Mouse (Mus musculus) intestine, embryonic 15.5 days (tissue): ENCODE results near the gene Akna. TPM values are rescaled to one million over a fixed set of nuclear protein-coding genes. Genes with fewer than 3 reads are reported as not detected.
A peak's percentile ranks its signal among the peaks of the same experiment; 100 is the strongest.

Source experiments
- ATAC-seq: fragments of 200-750 bp; cut with Nextera tagmentation; 2 replicates; pipeline ENCODE4 v1.8.0; 2017; ENCODE audit warnings: moderate TSS enrichment, moderate library complexity
- H3K27ac ChIP-seq: fragments of 300-500 bp; sonication (generic); 2 replicates; pipeline ENCODE4 v1.5.1; 2015; ENCODE audit warnings: mild to moderate bottlenecking, inconsistent platforms
- H3K27me3 ChIP-seq: fragments of 300-500 bp; sonication (generic); replicated peaks from 2 replicates; pipeline ENCODE4 v1.6.1; 2015; ENCODE audit warnings: inconsistent platforms
- H3K36me3 ChIP-seq: fragments of 300-500 bp; sonication (generic); 2 replicates; pipeline ENCODE4 v1.6.1; 2015; ENCODE audit warnings: inconsistent platforms
- H3K4me1 ChIP-seq: fragments of 300-500 bp; sonication (generic); replicated peaks from 2 replicates; pipeline ENCODE4 v1.6.1; 2015; ENCODE audit warnings: inconsistent platforms
- H3K4me2 ChIP-seq: fragments of 300-500 bp; sonication (generic); replicated peaks from 2 replicates; pipeline ENCODE4 v1.6.1; 2015; ENCODE audit warnings: mild to moderate bottlenecking, inconsistent platforms
- H3K4me3 ChIP-seq: fragments of 300-500 bp; sonication (generic); replicated peaks from 2 replicates; pipeline ENCODE4 v1.5.1; 2015; ENCODE audit warnings: inconsistent platforms
- H3K9ac ChIP-seq: fragments of 300-500 bp; sonication (generic); 2 replicates; pipeline ENCODE4 v1.6.1; 2015; ENCODE audit warnings: inconsistent platforms
- H3K9me3 ChIP-seq: fragments of 300-500 bp; sonication (generic); 2 replicates; pipeline ENCODE4 v1.6.1; 2016; ENCODE audit warnings: inconsistent platforms
- WGBS: fragments of 180-500 bp; shearing (Covaris S2); methylation state at CpG from one replicate; pipeline ENCODE4 v1.1.7; 2015; 5-methylcytosine and 5-hydroxymethylcytosine counted together
- polyA plus RNA-seq: library from polyadenylated mRNA; unstranded; fragments of >200 nt; fragmentation: Nextera tagmentation; extraction: Ambion mirVana; gene quantifications from 2 replicates; pipeline ENCODE4 v1.2.1, GENCODE M21; 2015

Gene Akna
- polyA plus RNA-seq, 1 experiment from 2014 or later, result 5.6 TPM

DNA sequence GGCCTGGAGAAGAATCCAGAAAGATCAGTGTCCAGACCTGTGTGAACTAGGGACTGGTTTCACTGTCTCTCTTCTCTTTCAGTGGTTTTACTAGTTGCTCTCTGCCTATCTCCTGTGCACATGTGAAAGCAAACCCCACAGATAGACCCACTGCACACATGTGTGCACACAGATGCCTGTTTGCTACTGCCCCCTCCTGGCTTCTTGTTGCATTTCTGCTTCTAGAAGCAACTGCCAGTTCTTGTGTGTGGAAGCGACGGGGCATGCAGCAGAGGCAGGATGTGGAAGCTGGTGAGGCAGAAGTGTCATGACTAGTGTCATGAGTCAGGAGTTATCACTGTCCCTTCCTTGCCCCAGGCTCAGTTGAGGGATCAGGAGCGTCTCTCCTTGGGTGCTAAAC, 31.3 kb downstream of the Akna start:
- WGBS, result 62% methylated on average over 3 of the region's 3 CpGs
- H3K36me3 ChIP-seq, result peaks cover 32% of the 10 kb centered on the region
- no peak overlapping the region for H3K27ac ChIP-seq
- H3K4me1 ChIP-seq, result no peaks in the 10 kb centered on the region
- H3K4me3 ChIP-seq, result no peak overlapping the region
- no peak overlapping the region for H3K9ac ChIP-seq
- ATAC-seq, result no peak
- no peak overlapping the region for H3K4me2 ChIP-seq
- no peaks in the 10 kb centered on the region for H3K27me3 ChIP-seq
- H3K9me3 ChIP-seq, result no peaks in the 10 kb centered on the region

DNA sequence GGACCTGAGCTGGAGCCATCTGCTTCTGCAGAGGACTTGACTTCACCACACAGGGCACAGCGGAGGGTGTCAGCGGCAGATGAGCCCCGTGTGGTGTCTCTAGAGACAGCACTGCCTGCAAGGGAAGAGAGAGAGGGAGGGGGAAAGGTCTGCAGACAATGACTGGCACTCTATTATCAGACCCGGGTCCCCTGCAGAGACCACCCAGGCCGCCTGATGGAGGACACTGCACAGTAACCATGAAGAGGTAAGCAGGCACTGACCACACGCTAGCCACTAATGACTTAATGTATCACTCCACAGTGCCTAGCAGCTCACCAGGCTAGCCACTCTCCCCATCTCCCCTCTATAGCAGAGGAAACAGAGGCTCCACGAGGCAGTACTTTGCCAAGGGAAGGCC, 32.3 kb downstream of the Akna start:
- Histone ChIP-seq H3K4me2 (no peak overlapping the region), H3K9ac (no peak overlapping the region), H3K4me3 (no peak overlapping the region), H3K36me3 (peaks cover 25% of the 10 kb centered on the region), H3K4me1 (no peaks in the 10 kb centered on the region), H3K27ac (no peak overlapping the region), H3K27me3 (no peaks in the 10 kb centered on the region), H3K9me3 (no peaks in the 10 kb centered on the region)
- 56% methylated on average over 7 of the region's 7 CpGs for WGBS
- ATAC-seq, result no peak

DNA sequence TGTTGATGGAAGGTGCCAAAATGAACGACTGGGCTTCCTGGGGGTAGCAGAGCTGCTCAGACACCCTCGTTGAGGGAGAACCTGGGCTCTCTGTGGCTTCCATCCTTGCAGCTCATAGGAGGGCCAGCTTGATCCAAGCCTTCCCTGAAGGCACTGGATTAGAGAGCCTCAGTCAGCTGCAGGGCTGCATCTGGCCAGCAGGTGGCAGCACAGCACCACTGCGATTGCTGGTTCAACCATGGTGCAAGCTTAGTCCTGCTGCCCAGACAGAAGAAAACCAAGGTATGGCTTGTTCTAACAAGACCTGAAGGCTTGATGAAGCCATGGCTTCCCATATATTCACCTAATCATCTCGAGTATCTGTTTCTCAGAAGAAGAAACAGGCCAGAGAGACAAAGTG, 34.6 kb downstream of the Akna start:
- ATAC-seq, result peak; percentile 72
- Histone ChIP-seq H3K4me3 (no peak overlapping the region), H3K36me3 (peaks cover 19% of the 10 kb centered on the region), H3K27ac (no peak overlapping the region), H3K27me3 (no peaks in the 10 kb centered on the region), H3K9ac (no peak overlapping the region), H3K4me2 (no peak overlapping the region), H3K4me1 (no peaks in the 10 kb centered on the region), H3K9me3 (no peaks in the 10 kb centered on the region)
- WGBS, result 21% methylated on average over 4 of the region's 4 CpGs

DNA sequence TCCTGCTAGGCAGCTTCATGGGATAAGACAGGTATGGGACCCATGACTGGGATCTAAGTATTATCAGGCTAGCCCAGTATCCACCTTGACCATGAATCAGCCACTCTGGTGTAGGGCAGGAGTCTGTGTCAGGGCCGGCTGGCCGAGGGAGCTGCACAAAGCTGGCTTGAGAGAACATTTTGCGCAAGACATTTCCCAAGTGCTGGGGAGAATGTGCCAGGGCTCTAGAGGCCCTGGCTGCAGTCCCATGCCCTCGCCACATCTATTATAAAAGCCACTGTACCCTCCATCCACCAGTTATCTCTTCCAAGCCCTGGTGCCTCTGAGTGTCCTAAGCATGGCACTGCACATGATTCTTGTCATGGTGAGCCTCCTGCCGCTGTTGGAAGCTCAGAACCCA, 41.0 kb downstream of the Akna start, which contains the start of gene Orm2:
Orm2 (plus strand) TSS at position 300 of the 400 bp plus-strand sequence.
- 91% methylated on average over 5 of the region's 5 CpGs for WGBS
- H3K36me3 ChIP-seq, result no peaks in the 10 kb centered on the region
- no peaks in the 10 kb centered on the region for H3K4me1 ChIP-seq
- H3K4me2 ChIP-seq, result no peak within 1 kb of the TSS
- no peaks in the 10 kb centered on the region for H3K27me3 ChIP-seq
- no peak within 1 kb of the TSS for H3K4me3 ChIP-seq
- H3K9ac ChIP-seq, result no peak within 1 kb of the TSS
- H3K27ac ChIP-seq, result no peak within 1 kb of the TSS
- no peak for ATAC-seq
- H3K9me3 ChIP-seq, result no peaks in the 10 kb centered on the region

DNA sequence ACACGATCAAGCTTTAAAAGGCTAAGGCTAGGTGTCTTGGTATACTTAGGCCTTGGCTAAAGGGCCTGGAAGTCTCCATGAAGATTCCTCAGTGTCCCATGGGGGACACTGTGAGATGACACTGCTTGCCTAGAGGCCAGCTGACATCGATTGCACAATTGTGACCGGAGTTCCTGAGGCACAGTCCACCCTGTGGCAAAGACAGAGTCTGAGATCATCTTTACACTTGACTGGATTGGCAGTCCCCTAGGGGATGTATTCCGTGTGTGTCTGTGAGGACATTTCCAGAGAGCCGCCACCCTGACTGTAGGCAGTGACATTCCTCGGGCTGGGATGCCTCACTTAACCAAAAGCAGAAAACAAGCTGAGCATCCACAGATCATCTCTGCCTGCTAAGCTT, 43.3 kb downstream of the Akna start:
- WGBS, result 80% methylated on average over 6 of the region's 6 CpGs
- Histone ChIP-seq H3K9me3 (no peaks in the 10 kb centered on the region), H3K27ac (no peak overlapping the region), H3K4me2 (no peak overlapping the region), H3K4me3 (no peak overlapping the region), H3K36me3 (no peaks in the 10 kb centered on the region), H3K4me1 (no peaks in the 10 kb centered on the region), H3K9ac (no peak overlapping the region), H3K27me3 (no peaks in the 10 kb centered on the region)
- no peak for ATAC-seq

DNA sequence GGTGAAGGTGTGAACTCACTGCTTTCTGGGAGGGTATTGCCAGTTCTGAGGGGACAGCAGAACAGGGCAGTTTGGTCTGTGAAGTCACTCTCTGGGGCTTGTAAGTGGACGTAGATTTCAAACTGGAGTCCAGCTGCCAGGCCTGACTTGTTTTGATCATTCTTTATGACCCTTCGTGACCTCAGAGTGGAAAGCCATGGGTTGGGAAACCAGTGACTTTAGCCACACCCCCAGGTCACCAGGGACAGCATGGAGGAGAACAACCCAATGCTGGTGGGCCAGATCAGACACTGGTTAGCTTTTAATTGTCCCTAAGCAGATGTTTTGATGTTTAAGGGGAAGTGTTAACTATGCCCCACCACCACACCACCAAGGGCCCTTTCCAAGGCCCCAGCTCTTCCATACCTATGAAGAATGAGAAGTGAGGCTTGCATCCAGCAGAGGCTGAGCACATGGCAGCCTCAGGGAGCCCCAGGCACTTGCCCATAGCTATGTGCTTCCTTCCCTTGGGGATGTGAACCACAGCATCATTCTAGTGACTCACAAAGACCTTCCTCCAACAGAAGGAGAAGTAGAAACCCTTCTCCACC, 46.1 kb downstream of the Akna start:
- no peak overlapping the region for H3K27ac ChIP-seq
- ATAC-seq, result no peak
- 52% methylated on average over 2 of the region's 2 CpGs for WGBS

DNA sequence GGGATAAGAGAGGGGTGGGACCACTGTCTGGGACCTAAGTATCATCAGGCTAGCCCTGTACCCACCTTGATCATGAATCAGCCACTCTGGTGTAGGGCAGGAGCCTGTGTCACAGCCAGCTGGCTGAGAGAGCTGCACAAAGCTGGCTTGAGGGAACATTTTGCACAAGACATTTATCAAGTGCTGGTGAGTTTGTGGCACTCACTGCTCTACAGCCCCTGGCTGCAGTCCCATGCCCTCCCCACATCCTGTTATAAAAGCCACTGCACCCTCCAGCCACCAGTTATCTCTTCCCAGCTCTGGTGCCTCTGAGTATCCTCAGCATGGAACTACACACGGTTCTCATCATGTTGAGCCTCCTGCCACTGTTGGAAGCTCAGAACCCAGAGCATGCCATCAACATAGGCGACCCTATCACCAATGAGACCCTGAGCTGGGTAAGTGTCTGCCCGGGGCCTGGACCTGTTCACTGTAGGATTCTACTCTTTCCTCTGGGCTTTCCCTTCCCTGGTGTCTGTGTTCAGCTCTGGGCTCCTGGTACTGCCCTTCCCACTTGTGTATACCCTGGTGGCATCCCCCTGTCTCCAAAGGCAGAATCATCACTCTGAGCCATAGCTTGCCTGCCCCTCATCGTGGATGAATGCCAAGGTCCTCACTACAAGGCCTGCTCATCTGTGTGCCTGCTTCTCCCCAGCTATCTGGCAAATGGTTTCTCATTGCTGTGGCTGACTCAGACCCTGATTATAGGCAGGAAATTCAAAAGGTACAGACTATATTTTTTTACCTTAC, 47.1 kb downstream of the Akna start, which contains the start of gene Orm3:
Orm3 (plus strand) TSS at position 286 of the 789 bp plus-strand sequence.
- Histone ChIP-seq H3K27ac (no peak within 1 kb of the TSS), H3K4me2 (no peak within 1 kb of the TSS)
- 72% methylated on average over 4 of the region's 4 CpGs for WGBS

More for the DNA sequence above, 46.1 kb downstream of the Akna start:
- H3K9ac ChIP-seq, result no peak overlapping the region
- no peak overlapping the region for H3K4me3 ChIP-seq
- H3K4me2 ChIP-seq, result no peak overlapping the region
- H3K36me3 ChIP-seq, result no peaks in the 10 kb centered on the region
- H3K27me3 ChIP-seq, result no peaks in the 10 kb centered on the region
- no peaks in the 10 kb centered on the region for H3K9me3 ChIP-seq
- no peaks in the 10 kb centered on the region for H3K4me1 ChIP-seq

DNA sequence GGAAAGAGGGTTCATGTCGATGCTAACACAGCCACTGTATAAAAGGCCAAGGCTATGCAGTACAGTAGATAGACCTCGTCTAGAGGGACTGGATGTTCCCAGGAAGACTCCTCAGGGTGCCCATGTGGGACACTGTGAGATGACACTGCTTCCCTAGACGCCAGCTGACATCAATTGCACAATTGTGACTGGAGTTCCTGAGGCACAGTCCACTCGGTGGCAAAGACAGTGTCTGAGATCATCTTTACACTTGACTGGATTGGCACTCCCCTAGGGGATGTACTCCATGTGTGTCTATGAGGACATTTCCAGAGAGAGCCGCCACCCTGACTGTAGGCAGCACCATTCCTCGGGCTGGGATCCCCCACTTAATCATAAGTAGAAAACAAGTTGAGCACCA, 54.6 kb downstream of the Akna start:
- WGBS, result 77% methylated on average over 6 of the region's 6 CpGs
- ATAC-seq, result no peak
- no peaks in the 10 kb centered on the region for H3K27me3 ChIP-seq
- no peak overlapping the region for H3K4me3 ChIP-seq
- no peaks in the 10 kb centered on the region for H3K36me3 ChIP-seq
- H3K4me2 ChIP-seq, result no peak overlapping the region
- H3K27ac ChIP-seq, result no peak overlapping the region
- H3K4me1 ChIP-seq, result no peaks in the 10 kb centered on the region
- H3K9ac ChIP-seq, result no peak overlapping the region
- no peaks in the 10 kb centered on the region for H3K9me3 ChIP-seq

More for the DNA sequence above, 47.1 kb downstream of the Akna start, which contains the start of gene Orm3:
- Histone ChIP-seq H3K4me3 (no peak within 1 kb of the TSS), H3K9ac (no peak within 1 kb of the TSS), H3K4me1 (no peaks in the 10 kb centered on the region), H3K27me3 (no peaks in the 10 kb centered on the region), H3K9me3 (no peaks in the 10 kb centered on the region), H3K36me3 (no peaks in the 10 kb centered on the region)
- no peak for ATAC-seq

DNA sequence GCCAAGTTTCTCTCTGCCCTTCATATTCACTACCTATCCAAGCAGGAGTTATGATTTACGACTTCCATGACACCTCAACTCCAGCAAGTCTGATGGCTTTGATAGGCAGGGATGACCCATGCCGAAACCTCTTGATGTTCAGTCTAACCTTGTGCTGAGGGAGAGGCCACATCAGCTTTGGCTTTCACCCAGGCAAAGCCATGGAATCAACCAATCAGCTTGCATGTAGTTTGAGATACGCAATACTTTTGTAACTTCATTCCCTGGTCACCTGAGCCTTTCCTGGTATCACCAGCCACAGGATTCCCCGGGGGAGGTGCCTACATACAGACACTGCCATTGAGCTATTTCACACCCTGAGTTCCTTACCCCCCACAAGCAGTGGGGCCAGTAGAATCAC, 56.5 kb downstream of the Akna start:
- Histone ChIP-seq H3K36me3 (no peaks in the 10 kb centered on the region), H3K4me3 (no peak overlapping the region), H3K4me1 (no peaks in the 10 kb centered on the region), H3K4me2 (no peak overlapping the region), H3K9ac (no peak overlapping the region), H3K27me3 (no peaks in the 10 kb centered on the region), H3K9me3 (no peaks in the 10 kb centered on the region), H3K27ac (no peak overlapping the region)
- WGBS, result 90% methylated on average over 4 of the region's 4 CpGs
- no peak for ATAC-seq

DNA sequence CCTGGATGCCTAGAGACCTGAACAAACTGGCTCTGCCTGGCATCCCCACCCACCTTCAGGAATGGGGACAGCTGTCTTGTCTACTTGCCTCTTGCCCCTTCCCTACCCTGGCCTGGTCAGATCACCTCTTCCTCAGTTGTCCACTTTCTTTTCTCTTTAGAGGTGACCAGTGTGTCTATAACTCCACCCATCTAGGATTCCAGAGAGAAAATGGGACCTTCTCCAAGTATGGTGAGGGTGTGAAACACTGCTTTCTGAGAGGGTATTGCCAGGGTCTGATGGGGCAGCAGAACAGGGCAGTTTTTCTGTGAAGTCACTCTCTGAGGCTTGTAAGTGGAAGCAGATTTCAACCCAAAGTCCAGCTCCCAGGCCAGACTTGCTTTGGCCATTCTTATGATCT, 57.9 kb downstream of the Akna start:
- H3K27me3 ChIP-seq, result no peaks in the 10 kb centered on the region
- no peak overlapping the region for H3K9ac ChIP-seq
- no peaks in the 10 kb centered on the region for H3K9me3 ChIP-seq
- H3K36me3 ChIP-seq, result no peaks in the 10 kb centered on the region
- H3K27ac ChIP-seq, result no peak overlapping the region
- H3K4me3 ChIP-seq, result no peak overlapping the region
- ATAC-seq, result no peak
- no peaks in the 10 kb centered on the region for H3K4me1 ChIP-seq
- H3K4me2 ChIP-seq, result no peak overlapping the region

DNA sequence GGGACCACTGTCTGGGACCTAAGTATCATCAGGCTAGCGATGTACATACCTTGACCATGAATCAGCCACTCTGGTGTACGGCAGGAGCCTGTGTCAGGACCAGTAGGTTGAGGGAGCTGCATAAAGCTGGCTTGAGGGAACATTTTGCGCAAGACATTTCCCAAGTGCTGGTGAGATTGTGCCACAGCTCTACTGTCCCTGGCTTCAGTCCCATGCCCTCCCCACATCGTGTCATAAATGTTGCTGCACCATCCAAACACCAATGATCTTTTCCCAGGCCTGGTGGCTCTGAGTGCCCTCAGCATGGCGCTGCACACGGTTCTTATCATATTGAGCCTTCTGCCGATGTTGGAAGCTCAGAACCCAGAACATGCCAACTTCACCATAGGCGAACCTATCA, 58.9 kb downstream of the Akna start, which contains the start of gene Orm1:
Orm1 (plus strand) TSS at position 266 of the 400 bp plus-strand sequence.
- Histone ChIP-seq H3K27me3 (no peaks in the 10 kb centered on the region), H3K27ac (no peak within 1 kb of the TSS), H3K4me3 (no peak within 1 kb of the TSS), H3K9ac (no peak within 1 kb of the TSS), H3K36me3 (no peaks in the 10 kb centered on the region), H3K4me2 (no peak within 1 kb of the TSS), H3K4me1 (no peaks in the 10 kb centered on the region), H3K9me3 (no peaks in the 10 kb centered on the region)
- 83% methylated on average over 8 of the region's 8 CpGs for WGBS
- ATAC-seq, result no peak

DNA sequence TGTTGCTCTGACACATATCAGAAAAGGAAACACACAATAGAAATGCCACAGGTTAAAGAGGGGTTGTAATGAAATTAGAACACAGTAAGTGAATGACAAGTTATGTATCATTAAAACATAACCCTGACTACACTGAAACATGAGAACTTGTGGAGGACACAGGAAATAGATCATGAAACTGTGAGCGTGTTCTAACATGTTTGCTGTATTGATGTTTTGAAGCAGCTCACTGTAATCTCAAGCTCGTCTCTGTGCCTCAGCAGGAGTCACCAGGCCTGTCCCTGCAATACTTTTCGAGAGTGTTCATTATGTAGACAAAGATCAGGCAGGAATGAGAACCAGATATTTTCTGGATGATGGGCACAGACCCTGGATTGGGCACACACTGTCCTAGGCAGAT, 59.5 kb downstream of the Akna start:
- WGBS, result 58% methylated on average over 3 of the region's 3 CpGs
- Histone ChIP-seq H3K9ac (no peak overlapping the region), H3K4me3 (no peak overlapping the region), H3K27ac (no peak overlapping the region), H3K4me2 (no peak overlapping the region), H3K36me3 (no peaks in the 10 kb centered on the region), H3K4me1 (no peaks in the 10 kb centered on the region), H3K9me3 (no peaks in the 10 kb centered on the region), H3K27me3 (no peaks in the 10 kb centered on the region)
- ATAC-seq, result no peak

DNA sequence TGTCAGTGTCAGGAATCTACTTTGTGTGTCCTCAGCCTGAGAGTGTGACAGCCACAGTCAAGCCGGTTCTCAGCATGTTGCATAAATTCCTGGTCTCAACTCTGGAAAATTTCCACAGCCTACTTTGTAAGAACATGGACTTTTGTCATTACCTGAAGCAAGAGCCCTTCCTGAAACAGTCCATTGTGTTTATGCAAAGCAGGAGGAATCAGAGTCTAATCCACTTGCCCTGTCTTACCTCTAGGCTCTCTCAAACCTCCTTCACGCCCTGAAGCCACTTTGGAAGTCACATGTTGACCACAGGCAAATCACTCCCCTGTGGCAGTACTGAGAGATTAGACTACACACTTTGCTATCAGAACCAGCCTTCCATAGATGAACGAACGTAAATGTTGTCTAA, 60.7 kb downstream of the Akna start:
- no peaks in the 10 kb centered on the region for H3K9me3 ChIP-seq
- H3K4me3 ChIP-seq, result no peak overlapping the region
- 65% methylated on average over 4 of the region's 4 CpGs for WGBS
- H3K4me2 ChIP-seq, result no peak overlapping the region
- no peaks in the 10 kb centered on the region for H3K4me1 ChIP-seq
- H3K27ac ChIP-seq, result no peak overlapping the region
- no peak for ATAC-seq
- H3K27me3 ChIP-seq, result no peaks in the 10 kb centered on the region
- H3K9ac ChIP-seq, result no peak overlapping the region
- no peaks in the 10 kb centered on the region for H3K36me3 ChIP-seq
